Mouse (Mus musculus) hindlimb bud, embryonic 11.5 days (tissue): Measurements from ENCODE around the gene Gpr132.

Source experiments
- DNase-seq: peaks from one replicate; pipeline ENCODE4 v3.0.0-alpha.2; 2012; ENCODE audit warnings: low read depth, low spot score; ENCODE audit errors: extremely low spot score

Gpr132 gene

GRCm38 (mm10) chr12:112877607-112878020 lies 9.6 kb upstream of the Gpr132 start:
- no peak for DNase-seq

GRCm38 (mm10) chr12:112877073-112877576 lies 9.1 kb upstream of the Gpr132 start:
- no peak for DNase-seq

- no peak for DNase-seq
Measured at GRCm38 (mm10) chr12:112876332-112877072, 8.5 kb upstream of the Gpr132 start.

- no peak for DNase-seq
Measured at GRCm38 (mm10) chr12:112875225-112876013, 7.4 kb upstream of the Gpr132 start.

- no peak for DNase-seq
Measured at GRCm38 (mm10) chr12:112874199-112874598, 6.2 kb upstream of the Gpr132 start.

GRCm38 (mm10) chr12:112873452-112874190 lies 5.6 kb upstream of the Gpr132 start:
- DNase-seq, result no peak

- no peak for DNase-seq
Measured at GRCm38 (mm10) chr12:112872991-112873390, 5.0 kb upstream of the Gpr132 start.

- DNase-seq, result no peak
Measured at GRCm38 (mm10) chr12:112871272-112871671, 3.2 kb upstream of the Gpr132 start.

- DNase-seq, result no peak
Measured at GRCm38 (mm10) chr12:112870775-112871174, 2.7 kb upstream of the Gpr132 start.

GRCm38 (mm10) chr12:112869783-112870204 lies 1.8 kb upstream of the Gpr132 start:
- DNase-seq, result no peak

- DNase-seq, result no peak
Measured at GRCm38 (mm10) chr12:112867106-112867674, 838 bp downstream of the Gpr132 start.

GRCm38 (mm10) chr12:112866467-112867080 lies 1.5 kb downstream of the Gpr132 start:
- DNase-seq, result no peak

- no peak for DNase-seq
Measured at GRCm38 (mm10) chr12:112864804-112865203, 3.2 kb downstream of the Gpr132 start.

GRCm38 (mm10) chr12:112861911-112862321 lies 6.1 kb downstream of the Gpr132 start:
- no peak for DNase-seq

GRCm38 (mm10) chr12:112860765-112861164 lies 7.3 kb downstream of the Gpr132 start:
- no peak for DNase-seq

- no peak for DNase-seq
Measured at GRCm38 (mm10) chr12:112859930-112860329, 8.1 kb downstream of the Gpr132 start.

GRCm38 (mm10) chr12:112858581-112859336 lies 9.3 kb downstream of the Gpr132 start:
- DNase-seq, result no peak

GRCm38 (mm10) chr12:112857021-112857925 lies 10.8 kb downstream of the Gpr132 start:
- no peak for DNase-seq

- DNase-seq, result no peak
Measured at GRCm38 (mm10) chr12:112856338-112856737, 11.7 kb downstream of the Gpr132 start.
